ENCODE assay signal across 9 mouse cellular contexts in the genomic region with DNA sequence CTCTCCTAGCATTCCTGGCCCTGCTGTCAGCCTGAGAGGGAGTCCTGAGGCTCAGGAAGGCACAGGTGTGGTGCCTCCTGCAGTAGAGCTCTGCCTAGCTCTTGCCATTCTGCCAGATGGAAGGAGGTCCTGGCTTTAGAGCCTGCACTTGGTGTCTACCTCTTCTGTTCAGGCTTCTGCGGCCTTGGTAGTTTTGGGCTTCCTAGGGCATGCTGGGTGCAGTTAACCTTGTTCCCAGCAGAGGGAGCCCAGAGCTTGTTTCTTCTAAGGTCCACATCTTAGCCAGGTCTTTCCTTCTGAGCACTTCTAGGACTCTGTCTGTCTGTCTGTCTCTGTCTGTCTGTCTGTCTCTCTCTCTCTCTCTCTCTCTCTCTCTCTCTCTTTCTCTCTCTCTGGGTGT. TPM values are rescaled to one million over a fixed set of nuclear protein-coding genes. Genes with fewer than 3 reads are reported as not detected.
A peak's percentile ranks its signal among the peaks of the same experiment; 100 is the strongest.
DNase-seq lines count a peak whose midpoint lies in the region; ATAC-seq and TF ChIP-seq lines count a peak whose summit lies in the region.
"Had no signal": no experiment of that assay in that cellular context is flagged by ENCODE, and none has a peak within 500 bp of the region (broad histone marks: within the 10 kb centered on the region; RNA-seq: fewer than 3 reads in every experiment).

No protein-coding gene starts in this region.

- TF ChIP-seq POLR2A in cerebellum, adult 2 months (IDR thresholded peaks at IDR 0.05; ENCODE audit: borderline replicate concordance, insufficient read depth, low read length) = no peak

- H3K9ac ChIP-seq in intestine, embryonic 14.5 days (ENCODE audit: low read length) = no peak overlapping the region
- H3K9ac ChIP-seq in intestine, embryonic 16.5 days (ENCODE audit: low read depth, low read length) = no peak overlapping the region
- no peak overlapping the region for H3K9ac ChIP-seq in midbrain, embryonic 16.5 days (ENCODE audit: low read depth, low read length)
- no peak overlapping the region for H3K9ac ChIP-seq in stomach, postnatal 0 days (ENCODE audit: low read length)

- no peaks in the 10 kb centered on the region for H3K27me3 ChIP-seq in intestine, embryonic 14.5 days (replicated peaks; ENCODE audit: control insufficient read depth, insufficient read depth, low read length)
- H3K27me3 ChIP-seq in intestine, embryonic 16.5 days (replicated peaks; ENCODE audit: control insufficient read depth, insufficient read depth, low read length) = no peaks in the 10 kb centered on the region
- no peaks in the 10 kb centered on the region for H3K27me3 ChIP-seq in cerebellum, adult 2 months (ENCODE audit: control insufficient read depth, insufficient read depth, low read length)
- H3K27me3 ChIP-seq in midbrain, embryonic 16.5 days (ENCODE audit: control insufficient read depth, insufficient read depth, low read depth, low read length) = no peaks in the 10 kb centered on the region
- no peaks in the 10 kb centered on the region for H3K27me3 ChIP-seq in stomach, postnatal 0 days (ENCODE audit: control insufficient read depth, insufficient read depth, low read length)

- H3K4me2 ChIP-seq in intestine, embryonic 14.5 days (ENCODE audit: low read length) = no peak overlapping the region
- H3K4me2 ChIP-seq in intestine, embryonic 16.5 days (ENCODE audit: low read depth, low read length) = no peak overlapping the region
- no peak overlapping the region for H3K4me2 ChIP-seq in midbrain, embryonic 16.5 days (ENCODE audit: low read length)
- no peak overlapping the region for H3K4me2 ChIP-seq in stomach, postnatal 0 days (replicated peaks; ENCODE audit: low read depth)

- no peaks in the 10 kb centered on the region for H3K4me1 ChIP-seq in intestine, embryonic 14.5 days (replicated peaks; ENCODE audit: control insufficient read depth, insufficient read depth, low read length)
- no peaks in the 10 kb centered on the region for H3K4me1 ChIP-seq in intestine, embryonic 16.5 days (ENCODE audit: control insufficient read depth, insufficient read depth, low read length)
- H3K4me1 ChIP-seq in cerebellum, adult 2 months (ENCODE audit: control insufficient read depth, insufficient read depth, low read length) = no peaks in the 10 kb centered on the region
- H3K4me1 ChIP-seq in midbrain, embryonic 16.5 days (ENCODE audit: control insufficient read depth, insufficient read depth, low read length) = no peaks in the 10 kb centered on the region
- no peaks in the 10 kb centered on the region for H3K4me1 ChIP-seq in stomach, postnatal 0 days (replicated peaks; ENCODE audit: control insufficient read depth, insufficient read depth)

- no peaks in the 10 kb centered on the region for H3K9me3 ChIP-seq in intestine, embryonic 14.5 days (ENCODE audit: control insufficient read depth, low read length)
- no peaks in the 10 kb centered on the region for H3K9me3 ChIP-seq in intestine, embryonic 16.5 days (ENCODE audit: control insufficient read depth, low read length)
- no peaks in the 10 kb centered on the region for H3K9me3 ChIP-seq in midbrain, embryonic 16.5 days (replicated peaks; ENCODE audit: control insufficient read depth, low read length, poor library complexity, severe bottlenecking)
- no peaks in the 10 kb centered on the region for H3K9me3 ChIP-seq in stomach, postnatal 0 days (ENCODE audit: control insufficient read depth, low read length)

- H3K27ac ChIP-seq in intestine, embryonic 14.5 days (ENCODE audit: low read depth) = no peak overlapping the region
- no peak overlapping the region for H3K27ac ChIP-seq in intestine, embryonic 16.5 days (ENCODE audit: low read length)
- no peak overlapping the region for H3K27ac ChIP-seq in cerebellum, adult 2 months (ENCODE audit: insufficient read depth, low read length)
- no peak overlapping the region for H3K27ac ChIP-seq in midbrain, embryonic 16.5 days (ENCODE audit: low read length)
- no peak overlapping the region for H3K27ac ChIP-seq in stomach, postnatal 0 days (replicated peaks)

- no peak for TF ChIP-seq EP300 in stomach, postnatal 0 days (optimal IDR thresholded peaks at IDR 0.05)

- no peak overlapping the region for H3K4me3 ChIP-seq in intestine, embryonic 14.5 days (ENCODE audit: low read depth, low read length)
- no peak overlapping the region for H3K4me3 ChIP-seq in intestine, embryonic 16.5 days (ENCODE audit: low read length)
- no peak overlapping the region for H3K4me3 ChIP-seq in cerebellum, adult 2 months (replicated peaks; ENCODE audit: insufficient read depth, low read depth, low read length)
- H3K4me3 ChIP-seq in midbrain, embryonic 16.5 days (ENCODE audit: low read depth, low read length) = no peak overlapping the region
- no peak overlapping the region for H3K4me3 ChIP-seq in stomach, postnatal 0 days (ENCODE audit: low read depth, low read length)
- H3K4me3 ChIP-seq: myocyte had no signal

- WGBS in intestine, embryonic 14.5 days = 31% methylated on average over 1 of the region's 1 CpGs
- WGBS in intestine, embryonic 16.5 days = 50% methylated on average over 1 of the region's 1 CpGs
- WGBS in cerebellum, adult 2 months = 18% methylated on average over 1 of the region's 1 CpGs
- WGBS in midbrain, embryonic 16.5 days = 50% methylated on average over 1 of the region's 1 CpGs
- WGBS in stomach, postnatal 0 days = 46% methylated on average over 1 of the region's 1 CpGs

- peaks cover 85% of the 10 kb centered on the region for H3K36me3 ChIP-seq in intestine, embryonic 14.5 days (ENCODE audit: control insufficient read depth, insufficient read depth, low read length)
- peaks cover 14% of the 10 kb centered on the region for H3K36me3 ChIP-seq in intestine, embryonic 16.5 days (ENCODE audit: control insufficient read depth, insufficient read depth, low read length)
- H3K36me3 ChIP-seq in midbrain, embryonic 16.5 days (ENCODE audit: control insufficient read depth, insufficient read depth, low read length) = peaks cover 57% of the 10 kb centered on the region
- H3K36me3 ChIP-seq in stomach, postnatal 0 days (ENCODE audit: control insufficient read depth, insufficient read depth, low read length) = peaks cover 30% of the 10 kb centered on the region

- TF ChIP-seq CTCF in cerebellum, adult 2 months (IDR thresholded peaks at IDR 0.05; ENCODE audit: borderline replicate concordance, insufficient read depth, low read depth, low read length) = peak; percentile 83
- TF ChIP-seq CTCF in stomach, postnatal 0 days (IDR thresholded peaks at IDR 0.05; ENCODE audit: low read depth) = peak; percentile 87

- peak; percentile 71 for DNase-seq in intestine, embryonic 14.5 days (ENCODE audit: low spot score)
- peak; percentile 33 for DNase-seq in MEL-GATA-1-ER (ENCODE audit: extremely low read depth, low read depth)
- DNase-seq in cerebellum, adult 2 months = peak; percentile 47 to 67
- peak; percentile 31 to 35 for DNase-seq in layer of hippocampus, postnatal 36 days
- DNase-seq in stomach, postnatal 0 days (ENCODE audit: low spot score) = peak; percentile 62

- ATAC-seq in intestine, embryonic 14.5 days (replicated peaks; ENCODE audit: low FRiP score, low TSS enrichment, low read depth) = no peak
- ATAC-seq in intestine, embryonic 16.5 days = no peak
- peak; percentile 63; the same call in 1 of the 2 replicates for ATAC-seq in granulocyte monocyte progenitor cell, adult 5-6 weeks (replicated peaks; ENCODE audit: poor library complexity, severe bottlenecking)
- peak; percentile 48; the same call in 1 of the 2 replicates for ATAC-seq in midbrain, embryonic 16.5 days
- ATAC-seq in stomach, postnatal 0 days (ENCODE audit: low FRiP score, low TSS enrichment) = peak; percentile 53; the same call in 1 of the 2 replicates

RNA-seq across cellular contexts. Expression of a gene that starts 20.9 kb away (rescaled TPM):
- polyA plus RNA-seq in intestine, embryonic 14.5 days (2014; fragmentation: Nextera tagmentation; extraction: Ambion mirVana) = 38.4 and 41.6 TPM in 2 replicates
- 30.3 and 32.7 TPM in 2 replicates for polyA plus RNA-seq in intestine, embryonic 16.5 days (2015; fragmentation: Nextera tagmentation; extraction: Ambion mirVana)
- polyA plus RNA-seq in cerebellum, adult 2 months (2012; rRNA removed) = 49.6 and 56.8 TPM in 2 replicates
- 25.7 and 29.8 TPM in 2 replicates for total RNA-seq in granulocyte monocyte progenitor cell, adult 5-6 weeks (2014; fragmentation: Nextera tagmentation)
- 54.6 and 67.6 TPM in 2 replicates for total RNA-seq in granulocyte monocyte progenitor cell, adult 5-6 weeks (2017)
- total RNA-seq in layer of hippocampus, postnatal 36 days (2021) = 10 to 100 TPM; 40.4 to 41.2 TPM
- 57.9 and 64.1 TPM in 2 replicates for polyA plus RNA-seq in midbrain, embryonic 16.5 days (2015; fragmentation: Nextera tagmentation; extraction: Ambion mirVana)
- 18.3 and 21.0 TPM in 2 replicates for polyA plus RNA-seq in stomach, postnatal 0 days (2015; fragmentation: Nextera tagmentation; extraction: Ambion mirVana)

RNA-seq across cellular contexts. Expression of a gene that starts 31.8 kb away (rescaled TPM):
- 1.1 and 1.2 TPM in 2 replicates for polyA plus RNA-seq in intestine, embryonic 14.5 days (2014; fragmentation: Nextera tagmentation; extraction: Ambion mirVana)
- 0.55 and 0.61 TPM in 2 replicates for polyA plus RNA-seq in intestine, embryonic 16.5 days (2015; fragmentation: Nextera tagmentation; extraction: Ambion mirVana)
- 197 and 273 TPM in 2 replicates for polyA plus RNA-seq in cerebellum, adult 2 months (2012; rRNA removed)
- 0.70 and 2.1 TPM in 2 replicates for total RNA-seq in granulocyte monocyte progenitor cell, adult 5-6 weeks (2014; fragmentation: Nextera tagmentation)
- 1.4 and 2.7 TPM in 2 replicates for total RNA-seq in granulocyte monocyte progenitor cell, adult 5-6 weeks (2017)
- 10 to 100 TPM; 38.5 to 44.9 TPM for total RNA-seq in layer of hippocampus, postnatal 36 days (2021)
- 3.7 and 4.3 TPM in 2 replicates for polyA plus RNA-seq in midbrain, embryonic 16.5 days (2015; fragmentation: Nextera tagmentation; extraction: Ambion mirVana)
- polyA plus RNA-seq in stomach, postnatal 0 days (2015; fragmentation: Nextera tagmentation; extraction: Ambion mirVana) = 0.25 TPM in 2 replicates

RNA-seq across cellular contexts. Expression of a gene that starts 42.3 kb away (rescaled TPM):
- polyA plus RNA-seq in intestine, embryonic 14.5 days (2014; fragmentation: Nextera tagmentation; extraction: Ambion mirVana) = 85.2 and 85.3 TPM in 2 replicates
- 112 and 119 TPM in 2 replicates for polyA plus RNA-seq in intestine, embryonic 16.5 days (2015; fragmentation: Nextera tagmentation; extraction: Ambion mirVana)
- polyA plus RNA-seq in cerebellum, adult 2 months (2012; rRNA removed) = 70.4 and 75.9 TPM in 2 replicates
- 13.4 and 22.3 TPM in 2 replicates for total RNA-seq in granulocyte monocyte progenitor cell, adult 5-6 weeks (2014; fragmentation: Nextera tagmentation)
- 17.5 and 20.0 TPM in 2 replicates for total RNA-seq in granulocyte monocyte progenitor cell, adult 5-6 weeks (2017)
- 10 to 100 TPM; 81.2 to 86.8 TPM for total RNA-seq in layer of hippocampus, postnatal 36 days (2021)
- 146 and 148 TPM in 2 replicates for polyA plus RNA-seq in midbrain, embryonic 16.5 days (2015; fragmentation: Nextera tagmentation; extraction: Ambion mirVana)
- 28.2 and 29.7 TPM in 2 replicates for polyA plus RNA-seq in stomach, postnatal 0 days (2015; fragmentation: Nextera tagmentation; extraction: Ambion mirVana)

Comparison
In these comparisons a context has a peak if more than half of its experiments do, and no peak if none do; other contexts are left out.
1. ATAC-seq: peak in granulocyte monocyte progenitor cell, adult 5-6 weeks (single experiment), midbrain, embryonic 16.5 days (single experiment) and stomach, postnatal 0 days (single experiment); none in intestine, embryonic 14.5 days (single experiment) and intestine, embryonic 16.5 days (single experiment).
2. RNA of a gene that starts 31.8 kb away (polyA plus RNA-seq): 197 to 273 TPM in cerebellum, adult 2 months; 3.7 to 4.3 TPM in midbrain, embryonic 16.5 days, 1.1 to 1.2 TPM in intestine, embryonic 14.5 days, 0.55 to 0.61 TPM in intestine, embryonic 16.5 days and 0.25 TPM in stomach, postnatal 0 days; every median in the first group is over 10 times any median in the second.
3. Peak in every context shown above with its lines, with median percentiles within 50 percentile points of each other: DNase-seq.